Mouse (Mus musculus) kidney, adult 2 months (tissue): ENCODE results near the gene Kctd10. TPM values are rescaled to one million over a fixed set of nuclear protein-coding genes. Genes with fewer than 3 reads are reported as not detected.
A peak's percentile ranks its signal among the peaks of the same experiment; 100 is the strongest.

Experiments
- DNase-seq: peaks from one replicate; pipeline ENCODE4 v3.0.0; 2021
- H3K27ac ChIP-seq: fragments of 200-500 bp; 2 replicates; pipeline ENCODE4 v1.5.1; 2012; ENCODE audit warnings: low read depth, low read length, control low read depth, inconsistent platforms; ENCODE audit not compliant: insufficient read depth
- H3K27me3 ChIP-seq: fragments of 200-500 bp; replicated peaks from 2 replicates; pipeline ENCODE4 v1.6.1; 2012; ENCODE audit warnings: mild to moderate bottlenecking, moderate library complexity, low read length, inconsistent platforms; ENCODE audit not compliant: control insufficient read depth, insufficient read depth
- H3K36me3 ChIP-seq: fragments of 200-500 bp; 2 replicates; pipeline ENCODE4 v1.6.1; 2012; ENCODE audit warnings: mild to moderate bottlenecking, moderate library complexity, low read length, inconsistent platforms; ENCODE audit not compliant: control insufficient read depth, insufficient read depth
- H3K4me1 ChIP-seq: fragments of 200-500 bp; 2 replicates; pipeline ENCODE4 v1.6.1; 2011; ENCODE audit warnings: low read length; ENCODE audit not compliant: control insufficient read depth, insufficient read depth
- H3K4me3 ChIP-seq: fragments of 200-500 bp; 2 replicates; pipeline ENCODE4 v1.5.1; 2011; ENCODE audit warnings: mild to moderate bottlenecking, low read depth, low read length, control low read depth; ENCODE audit not compliant: insufficient read depth
- CTCF ChIP-seq: fragments of 200-500 bp; conservative IDR thresholded peaks from 2 replicates; pipeline ENCODE4 v1.5.1; 2011; ENCODE audit warnings: low read depth, mild to moderate bottlenecking, control low read depth, low read length, moderate library complexity, mixed read lengths; ENCODE audit not compliant: insufficient read depth, insufficient read length
- POLR2A ChIP-seq: fragments of 200-500 bp; IDR thresholded peaks from one replicate; pipeline ENCODE4 v1.6.1; 2011; ENCODE audit warnings: low read depth, low read length, control low read depth
- WGBS: fragments of 180-500 bp; shearing (Covaris S2); methylation state at CpG from one replicate; pipeline ENCODE4 v1.1.7; 2018; 5-methylcytosine and 5-hydroxymethylcytosine counted together
- polyA plus RNA-seq: library from polyadenylated mRNA; depleted of rRNA; stranded (reverse); fragments of >200 nt; gene quantifications from 2 replicates; pipeline ENCODE4 v1.2.3, GENCODE M21; 2012; rRNA removed

Kctd10 gene
- 63.5 and 63.8 TPM in 2 replicates for polyA plus RNA-seq

DNA sequence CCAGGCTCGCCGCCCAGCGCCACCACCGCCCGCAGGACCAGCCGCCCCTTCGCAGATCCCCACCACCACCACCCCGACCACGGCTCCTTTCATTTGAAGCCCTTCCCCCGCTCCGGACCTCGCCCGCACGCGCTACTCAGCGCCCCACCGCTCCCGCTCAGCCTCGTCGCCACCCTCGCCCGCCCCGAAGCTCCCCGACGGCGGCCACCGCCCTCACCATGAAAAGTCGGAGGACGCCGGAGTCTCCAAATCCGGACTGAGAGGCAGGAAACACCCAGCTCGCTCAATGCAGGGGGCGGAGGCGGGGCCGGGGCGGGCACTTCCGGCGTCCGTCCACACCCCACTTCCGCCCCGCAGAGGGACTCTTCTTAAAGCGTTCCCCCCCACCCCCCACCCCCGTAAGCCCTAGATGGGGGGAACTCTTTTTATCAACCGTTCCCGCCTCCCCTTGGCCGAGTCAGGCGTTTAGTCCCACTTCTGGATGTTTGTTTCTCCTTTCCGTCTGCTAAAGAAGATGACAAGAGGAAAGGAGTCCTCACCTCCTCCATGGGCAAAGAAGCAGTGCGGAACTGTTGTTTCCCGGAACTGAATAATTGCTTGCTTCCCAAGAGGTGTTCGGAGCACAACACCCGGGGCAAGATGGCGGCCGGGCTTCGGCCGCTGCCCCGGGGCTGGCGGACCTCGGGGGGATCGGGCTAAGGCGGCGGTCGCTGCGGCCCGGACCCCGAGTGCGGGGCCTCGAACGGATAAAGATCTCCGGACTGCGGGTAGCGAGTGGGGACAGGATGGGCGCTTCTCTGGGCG lies at the start of gene Kctd10, which contains the start of gene Ube3b:
Gene Kctd10 (minus strand): TSS at position 300 of the 804 bp plus-strand sequence.
Gene Ube3b (plus strand): TSS at position 399 of the 804 bp plus-strand sequence.
- Histone ChIP-seq H3K27ac (peak within 1 kb of the TSS; percentile 89), H3K27me3 (no peaks in the 10 kb centered on the region), H3K4me3 (peak within 1 kb of the TSS; percentile 93), H3K36me3 (no peaks in the 10 kb centered on the region), H3K4me1 (peaks cover 12% of the 10 kb centered on the region)
- 1% methylated on average over 74 of the region's 74 CpGs for WGBS
- DNase-seq: peak; percentile 90
- TF ChIP-seq CTCF: no peak

DNA sequence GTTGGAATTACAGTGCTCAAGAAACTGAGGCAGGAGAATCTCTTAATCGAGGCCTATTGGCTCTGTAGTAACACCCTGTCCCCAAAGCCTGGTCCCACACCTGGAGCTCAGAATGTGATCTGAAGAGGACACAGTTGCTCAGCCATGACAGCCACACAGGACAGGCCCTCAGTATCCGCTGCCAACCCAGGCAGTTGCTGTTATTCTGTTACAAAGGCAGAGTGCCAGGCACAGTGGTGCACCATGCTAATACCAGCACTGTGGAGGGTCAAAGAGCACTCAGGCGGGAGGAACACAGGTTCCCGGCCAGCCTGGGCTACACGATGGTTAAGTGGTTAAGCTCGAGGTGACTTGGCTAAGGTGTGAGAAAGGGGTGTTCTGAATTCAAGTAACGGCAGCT lies 49.5 kb upstream of the Kctd10 start:
- Histone ChIP-seq H3K36me3 (no peaks in the 10 kb centered on the region), H3K4me3 (no peak overlapping the region), H3K4me1 (no peaks in the 10 kb centered on the region), H3K27ac (no peak overlapping the region), H3K27me3 (no peaks in the 10 kb centered on the region)
- TF ChIP-seq POLR2A (no peak), CTCF (no peak)
- WGBS: 54% methylated on average over 7 of the region's 7 CpGs
- peak; percentile 79 for DNase-seq

DNA sequence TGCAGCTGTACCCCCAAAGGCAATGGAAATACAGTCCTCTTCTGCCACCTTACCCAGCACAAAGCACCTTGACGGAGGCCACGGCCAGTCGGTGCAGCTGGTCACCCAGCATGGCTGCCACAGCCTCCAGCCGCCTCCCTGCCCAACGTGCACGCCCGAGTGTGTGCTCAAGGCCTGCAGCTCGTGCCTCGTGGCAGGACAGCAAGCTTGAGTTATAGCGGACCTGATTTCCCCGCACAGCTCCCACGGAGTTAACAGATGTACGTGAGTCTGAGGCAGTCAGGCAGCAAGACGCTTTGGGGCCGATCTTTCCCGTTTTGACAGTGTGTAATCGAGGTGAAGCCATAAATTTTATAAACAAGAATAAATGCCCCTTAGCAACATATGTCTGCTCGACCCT lies 48.3 kb upstream of the Kctd10 start:
- no peak for TF ChIP-seq POLR2A
- no peak for TF ChIP-seq CTCF
- Histone ChIP-seq H3K4me3 (no peak overlapping the region), H3K27ac (no peak overlapping the region), H3K27me3 (no peaks in the 10 kb centered on the region), H3K36me3 (no peaks in the 10 kb centered on the region), H3K4me1 (no peaks in the 10 kb centered on the region)
- WGBS: 43% methylated on average over 18 of the region's 18 CpGs
- no peak for DNase-seq

DNA sequence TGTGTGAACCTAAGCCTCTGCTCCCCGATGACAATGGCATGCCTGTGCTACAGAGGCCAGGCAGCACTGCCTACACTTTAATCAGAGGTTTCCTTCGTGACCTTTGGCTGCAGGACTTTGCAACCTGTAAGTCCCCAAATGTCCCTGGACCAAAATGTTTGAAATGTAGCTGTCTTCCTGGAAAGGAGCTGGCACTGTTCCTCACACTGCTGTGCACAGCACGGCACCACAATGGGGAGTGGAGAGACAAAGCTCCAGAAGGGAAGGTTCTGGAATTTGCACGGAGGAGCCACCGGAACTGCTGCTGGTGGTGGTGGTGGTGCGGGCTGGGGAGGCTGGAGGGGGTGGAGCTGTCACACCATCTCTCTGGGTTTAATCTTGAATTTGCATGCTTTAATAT lies 46.4 kb upstream of the Kctd10 start:
- TF ChIP-seq CTCF (no peak), POLR2A (no peak)
- no peak overlapping the region for H3K27ac ChIP-seq
- H3K4me1 ChIP-seq: no peaks in the 10 kb centered on the region
- 64% methylated on average over 6 of the region's 6 CpGs for WGBS
- no peaks in the 10 kb centered on the region for H3K27me3 ChIP-seq
- no peaks in the 10 kb centered on the region for H3K36me3 ChIP-seq
- peak; percentile 61 for DNase-seq
- H3K4me3 ChIP-seq: no peak overlapping the region

DNA sequence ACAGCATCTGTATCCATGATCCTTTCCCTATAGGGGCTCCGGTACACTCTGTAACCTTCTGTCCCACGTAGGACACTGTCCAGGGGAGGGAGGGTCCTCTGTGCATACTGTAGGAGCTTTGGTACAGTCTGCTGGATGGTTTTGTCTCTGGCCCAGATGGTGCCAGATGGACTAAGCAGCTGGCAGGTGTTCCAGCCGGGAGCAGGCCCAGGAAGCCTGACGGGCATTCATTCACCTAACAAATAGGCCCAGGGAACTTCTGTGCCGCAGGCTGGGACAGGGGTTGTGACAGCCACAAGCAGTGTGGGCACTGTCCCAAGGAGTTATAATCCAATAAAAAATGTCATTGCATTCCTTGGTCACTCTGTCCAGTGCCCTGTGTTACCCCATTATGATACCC lies 43.7 kb upstream of the Kctd10 start:
- Histone ChIP-seq H3K36me3 (no peaks in the 10 kb centered on the region), H3K4me3 (no peak overlapping the region), H3K27ac (no peak overlapping the region), H3K27me3 (no peaks in the 10 kb centered on the region), H3K4me1 (no peaks in the 10 kb centered on the region)
- DNase-seq: peak; percentile 15
- no peak for TF ChIP-seq CTCF
- TF ChIP-seq POLR2A: no peak
- 85% methylated on average over 5 of the region's 5 CpGs for WGBS

DNA sequence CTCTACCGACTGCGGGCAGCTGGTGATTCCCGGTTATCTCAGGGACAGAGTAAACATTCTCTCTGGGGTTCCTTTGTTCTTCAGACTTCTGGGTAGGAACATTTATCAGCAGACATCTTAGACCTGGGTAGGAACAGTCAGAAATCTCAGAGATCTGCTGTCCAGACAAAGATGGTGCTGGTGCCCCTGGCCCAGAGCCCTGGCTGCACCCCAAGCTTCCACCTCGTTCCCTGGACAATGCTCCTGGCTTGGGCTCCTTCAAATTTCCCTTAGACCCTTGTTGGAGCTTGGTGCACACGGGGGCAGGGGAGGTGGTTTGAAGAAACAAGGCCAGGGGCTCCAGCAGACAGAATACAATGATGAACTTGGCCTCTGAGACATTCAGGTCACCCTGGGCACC lies 42.3 kb upstream of the Kctd10 start:
- Histone ChIP-seq H3K27ac (no peak overlapping the region), H3K27me3 (no peaks in the 10 kb centered on the region), H3K4me3 (no peak overlapping the region), H3K36me3 (no peaks in the 10 kb centered on the region), H3K4me1 (no peaks in the 10 kb centered on the region)
- 43% methylated on average over 5 of the region's 5 CpGs for WGBS
- TF ChIP-seq POLR2A (no peak), CTCF (no peak)
- no peak for DNase-seq

DNA sequence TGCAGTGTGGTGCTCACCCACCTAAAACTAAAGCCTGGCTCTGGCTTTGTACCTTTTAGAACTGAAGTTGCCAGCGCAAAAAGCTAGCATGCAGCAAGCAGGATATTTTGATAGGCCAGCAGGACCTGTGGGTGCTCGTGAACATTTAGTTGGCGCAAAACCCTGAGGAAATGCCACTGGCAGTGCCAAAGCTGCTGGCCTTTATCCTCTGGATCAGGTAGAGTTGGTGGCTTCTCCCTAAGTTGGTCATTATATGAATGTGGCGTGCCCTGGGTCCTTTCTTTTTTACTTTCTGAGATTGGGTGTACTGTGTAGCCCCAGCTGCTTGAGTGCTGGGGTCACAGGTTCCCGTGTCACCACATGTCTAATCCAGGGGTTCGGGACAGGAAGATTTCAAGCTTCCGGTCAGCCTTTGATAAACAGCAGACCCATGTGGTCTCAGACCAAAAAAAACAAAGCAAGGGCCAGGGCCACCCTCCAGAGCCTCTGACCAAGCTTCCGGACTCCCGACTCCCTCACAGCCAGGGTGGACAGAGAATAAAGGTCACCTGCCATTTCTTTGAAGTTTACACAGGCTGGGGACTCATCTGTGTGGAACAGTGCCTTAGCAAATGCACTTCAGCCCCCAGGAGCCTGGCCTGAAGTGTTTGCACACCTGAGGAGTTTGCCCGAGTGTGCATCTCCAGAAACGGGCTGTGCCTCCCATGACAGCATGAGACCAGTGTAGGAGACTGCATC lies 41.4 kb upstream of the Kctd10 start:
- 44% methylated on average over 11 of the region's 11 CpGs for WGBS
- TF ChIP-seq POLR2A (no peak), CTCF (no peak)
- Histone ChIP-seq H3K36me3 (no peaks in the 10 kb centered on the region), H3K4me1 (no peaks in the 10 kb centered on the region), H3K4me3 (no peak overlapping the region), H3K27ac (no peak overlapping the region), H3K27me3 (no peaks in the 10 kb centered on the region)
- DNase-seq: peak; percentile 63
